Mouse (Mus musculus): ENCODE measurements around the gene Gm10134.

GRCm38 (mm10) chr2:28539206-28539605 is 33.3 kb downstream of the Gm10134 start:
- TF ChIP-seq CTCF (IDR thresholded peaks at IDR 0.05; ENCODE audit: low read depth) (no peak), EP300 (IDR thresholded peaks at IDR 0.05; ENCODE audit: low read depth) (no peak)

Measured in heart, postnatal 0 days (tissue).